Mouse (Mus musculus): ENCODE data around the gene Lbhd2. TPM values are rescaled to one million over a fixed set of nuclear protein-coding genes. Genes with fewer than 3 reads are reported as not detected.

Lbhd2 gene
- polyA plus RNA-seq, 1 experiment from 2014 or later = 0.72 TPM

GRCm38 (mm10) chr12:111457742-111458141, 51.1 kb downstream of the Lbhd2 start:
- no peak overlapping the region for H3K4me2 ChIP-seq (replicated peaks)
- ATAC-seq (ENCODE audit: low FRiP score) (no peak), DNase-seq (ENCODE audit: low spot score) (no peak)
- H3K4me1 ChIP-seq (replicated peaks; ENCODE audit: control insufficient read depth, insufficient read depth, low read length) = no peaks in the 10 kb centered on the region
- no peak overlapping the region for H3K9ac ChIP-seq
- no peaks in the 10 kb centered on the region for H3K36me3 ChIP-seq (replicated peaks; ENCODE audit: control insufficient read depth, insufficient read depth)
- H3K27me3 ChIP-seq (ENCODE audit: control insufficient read depth, insufficient read depth, low read length) = 0 out of 2 replicates have a peak, but pooled peaks cover 12% of the 10 kb centered on the region
- no peak overlapping the region for H3K27ac ChIP-seq
- no peak overlapping the region for H3K4me3 ChIP-seq (replicated peaks; ENCODE audit: low read length)
- no peaks in the 10 kb centered on the region for H3K9me3 ChIP-seq (ENCODE audit: control insufficient read depth, low read length)
- WGBS = 74% methylated on average over 1 of the region's 1 CpGs

Other genes starting within 250 kb of the Lbhd2 start
- 20.9 and 22.5 TPM in 2 replicates for gene Traf3, start 240.4 kb upstream of the Lbhd2 start, polyA plus RNA-seq (2014; fragmentation: Nextera tagmentation; extraction: Ambion mirVana)
- gene 4930595D18Rik, start 222.3 kb upstream of the Lbhd2 start, polyA plus RNA-seq (2014; fragmentation: Nextera tagmentation; extraction: Ambion mirVana) = not detected in 2 replicates
- 19.6 and 20.5 TPM in 2 replicates for gene Amn, start 135.7 kb upstream of the Lbhd2 start, polyA plus RNA-seq (2014; fragmentation: Nextera tagmentation; extraction: Ambion mirVana)
- gene Cdc42bpb, start 29.1 kb upstream of the Lbhd2 start, polyA plus RNA-seq (2014; fragmentation: Nextera tagmentation; extraction: Ambion mirVana) = 48.1 and 48.3 TPM in 2 replicates
- 1.7 and 1.8 TPM in 2 replicates for gene Exoc3l4, start 10.2 kb downstream of the Lbhd2 start, polyA plus RNA-seq (2014; fragmentation: Nextera tagmentation; extraction: Ambion mirVana)
- gene Tnfaip2, start 35.7 kb downstream of the Lbhd2 start, polyA plus RNA-seq (2014; fragmentation: Nextera tagmentation; extraction: Ambion mirVana) = 0.42 and 0.79 TPM in 2 replicates
- 2.6 and 3.8 TPM in 2 replicates for gene Gm266, start 79.0 kb downstream of the Lbhd2 start, polyA plus RNA-seq (2014; fragmentation: Nextera tagmentation; extraction: Ambion mirVana)
- 504 and 543 TPM in 2 replicates for gene Eif5, start 131.2 kb downstream of the Lbhd2 start, polyA plus RNA-seq (2014; fragmentation: Nextera tagmentation; extraction: Ambion mirVana)
- 76.4 and 81.4 TPM in 2 replicates for gene Mark3, start 167.7 kb downstream of the Lbhd2 start, polyA plus RNA-seq (2014; fragmentation: Nextera tagmentation; extraction: Ambion mirVana)

Measured in hindbrain, embryonic 14.5 days (tissue).